Mouse (Mus musculus) hindbrain, embryonic 15.5 days (tissue): ENCODE results near the gene Gas2. TPM values are rescaled to one million over a fixed set of nuclear protein-coding genes. Genes with fewer than 3 reads are reported as not detected.

Experiments
- ATAC-seq: fragments of 200-750 bp; cut with Nextera tagmentation; 2 replicates; pipeline ENCODE4 v1.8.0; 2017; ENCODE audit warnings: low read depth, moderate number of reproducible peaks, moderate TSS enrichment; ENCODE audit not compliant: low FRiP score
- H3K27ac ChIP-seq: fragments of 300-500 bp; sonication (generic); replicated peaks from 2 replicates; pipeline ENCODE4 v1.5.1; 2015; ENCODE audit warnings: mild to moderate bottlenecking, inconsistent platforms
- H3K27me3 ChIP-seq: fragments of 300-500 bp; sonication (generic); 2 replicates; pipeline ENCODE4 v1.6.1; 2015; ENCODE audit warnings: control low read depth, inconsistent platforms
- H3K36me3 ChIP-seq: fragments of 300-500 bp; sonication (generic); 2 replicates; pipeline ENCODE4 v1.6.1; 2015; ENCODE audit warnings: control low read depth, inconsistent platforms
- H3K4me1 ChIP-seq: fragments of 300-500 bp; sonication (generic); replicated peaks from 2 replicates; pipeline ENCODE4 v1.6.1; 2015; ENCODE audit warnings: control low read depth, inconsistent platforms
- H3K4me2 ChIP-seq: fragments of 300-500 bp; sonication (generic); 2 replicates; pipeline ENCODE4 v1.6.1; 2015; ENCODE audit warnings: moderate library complexity, mild to moderate bottlenecking, inconsistent platforms
- H3K4me3 ChIP-seq: fragments of 300-500 bp; sonication (generic); 2 replicates; pipeline ENCODE4 v1.5.1; 2015; ENCODE audit warnings: mild to moderate bottlenecking, inconsistent platforms
- H3K9ac ChIP-seq: fragments of 300-500 bp; sonication (generic); 2 replicates; pipeline ENCODE4 v1.6.1; 2015; ENCODE audit warnings: inconsistent platforms
- H3K9me3 ChIP-seq: fragments of 300-500 bp; sonication (generic); 2 replicates; pipeline ENCODE4 v1.6.1; 2016; ENCODE audit warnings: control low read depth, inconsistent platforms
- WGBS: fragments of 180-500 bp; shearing (Covaris S2); methylation state at CpG from one replicate; pipeline ENCODE4 v1.1.7; 2015; 5-methylcytosine and 5-hydroxymethylcytosine counted together
- polyA plus RNA-seq: library from polyadenylated mRNA; unstranded; fragments of >200 nt; fragmentation: Nextera tagmentation; extraction: Ambion mirVana; gene quantifications from 2 replicates; pipeline ENCODE4 v1.2.1, GENCODE M21; 2015

Gas2 gene
- polyA plus RNA-seq, 1 experiment from 2014 or later: 12.9 TPM

- H3K4me3 ChIP-seq: no peak overlapping the region
- no peaks in the 10 kb centered on the region for H3K36me3 ChIP-seq
- no peaks in the 10 kb centered on the region for H3K4me1 ChIP-seq
- no peak overlapping the region for H3K27ac ChIP-seq
- no peaks in the 10 kb centered on the region for H3K27me3 ChIP-seq
- 92% methylated on average over 5 of the region's 5 CpGs for WGBS
- no peak for ATAC-seq
- no peak overlapping the region for H3K9ac ChIP-seq
- no peaks in the 10 kb centered on the region for H3K9me3 ChIP-seq
- H3K4me2 ChIP-seq: no peak overlapping the region
Observed at GRCm38 (mm10) chr7:51851890-51852507, 9.8 kb upstream of the Gas2 start.

- WGBS: under 1% methylated on average over 42 of the region's 43 CpGs
- peak within 1 kb of the TSS; percentile 79 for H3K4me2 ChIP-seq
- H3K4me1 ChIP-seq: peaks cover 32% of the 10 kb centered on the region
Observed at GRCm38 (mm10) chr7:51862097-51862492, 280 bp downstream of the Gas2 start, which contains the start of gene Fancf. TSS of gene Fancf (minus strand) at chr7:51862267.

GRCm38 (mm10) chr7:51862842-51863241, 1.0 kb downstream of the Gas2 start:
- WGBS: 75% methylated on average over 3 of the region's 3 CpGs
- Histone ChIP-seq H3K9ac (no peak overlapping the region; the same call in 1 of the 2 replicates), H3K9me3 (no peaks in the 10 kb centered on the region), H3K27ac (no peak overlapping the region), H3K27me3 (no peaks in the 10 kb centered on the region), H3K4me2 (peak overlapping the region; percentile 79), H3K36me3 (no peaks in the 10 kb centered on the region), H3K4me1 (peaks cover 32% of the 10 kb centered on the region), H3K4me3 (peak overlapping the region; percentile 80)
- ATAC-seq: no peak

More at GRCm38 (mm10) chr7:51862097-51862492, 280 bp downstream of the Gas2 start, which contains the start of gene Fancf:
- Histone ChIP-seq H3K9ac (peak within 1 kb of the TSS; percentile 86), H3K27ac (peak within 1 kb of the TSS; percentile 100), H3K4me3 (peak within 1 kb of the TSS; percentile 80), H3K36me3 (no peaks in the 10 kb centered on the region), H3K27me3 (no peaks in the 10 kb centered on the region), H3K9me3 (no peaks in the 10 kb centered on the region)
- peak; percentile 98 for ATAC-seq

GRCm38 (mm10) chr7:51865336-51865735, 3.5 kb downstream of the Gas2 start:
- H3K4me1 ChIP-seq: peaks cover 22% of the 10 kb centered on the region
- H3K4me2 ChIP-seq: no peak overlapping the region
- H3K9ac ChIP-seq: no peak overlapping the region; the same call in 1 of the 2 replicates
- H3K27me3 ChIP-seq: no peaks in the 10 kb centered on the region
- no peak overlapping the region for H3K4me3 ChIP-seq
- ATAC-seq: no peak
- no peak overlapping the region for H3K27ac ChIP-seq
- H3K36me3 ChIP-seq: no peaks in the 10 kb centered on the region
- no peaks in the 10 kb centered on the region for H3K9me3 ChIP-seq
- WGBS: 76% methylated on average over 1 of the region's 1 CpGs

GRCm38 (mm10) chr7:51867983-51868382, 6.2 kb downstream of the Gas2 start:
- H3K27ac ChIP-seq: no peak overlapping the region
- no peak for ATAC-seq
- no peaks in the 10 kb centered on the region for H3K9me3 ChIP-seq
- H3K4me2 ChIP-seq: no peak overlapping the region
- no peak overlapping the region for H3K4me3 ChIP-seq
- no peaks in the 10 kb centered on the region for H3K36me3 ChIP-seq
- H3K27me3 ChIP-seq: no peaks in the 10 kb centered on the region
- 76% methylated on average over 1 of the region's 1 CpGs for WGBS
- peaks cover 6% of the 10 kb centered on the region for H3K4me1 ChIP-seq
- no peak overlapping the region for H3K9ac ChIP-seq

GRCm38 (mm10) chr7:51872041-51872440, 10.2 kb downstream of the Gas2 start:
- no peak overlapping the region for H3K9ac ChIP-seq
- no peak overlapping the region for H3K27ac ChIP-seq
- no peaks in the 10 kb centered on the region for H3K27me3 ChIP-seq
- H3K4me2 ChIP-seq: no peak overlapping the region
- H3K4me3 ChIP-seq: no peak overlapping the region
- 75% methylated on average over 1 of the region's 1 CpGs for WGBS
- H3K36me3 ChIP-seq: no peaks in the 10 kb centered on the region
- H3K9me3 ChIP-seq: no peaks in the 10 kb centered on the region
- H3K4me1 ChIP-seq: no peaks in the 10 kb centered on the region
- no peak for ATAC-seq

- Histone ChIP-seq H3K4me2 (no peak overlapping the region), H3K4me1 (no peaks in the 10 kb centered on the region), H3K27me3 (no peaks in the 10 kb centered on the region), H3K9me3 (no peaks in the 10 kb centered on the region), H3K4me3 (no peak overlapping the region), H3K9ac (no peak overlapping the region), H3K36me3 (no peaks in the 10 kb centered on the region), H3K27ac (no peak overlapping the region)
- no peak for ATAC-seq
Observed at GRCm38 (mm10) chr7:51872597-51872996, 10.8 kb downstream of the Gas2 start.

GRCm38 (mm10) chr7:51876316-51876715, 14.5 kb downstream of the Gas2 start:
- Histone ChIP-seq H3K4me3 (no peak overlapping the region), H3K27ac (no peak overlapping the region), H3K4me1 (peaks cover 7% of the 10 kb centered on the region; the same call in 1 of the 2 replicates), H3K36me3 (no peaks in the 10 kb centered on the region), H3K27me3 (no peaks in the 10 kb centered on the region), H3K4me2 (no peak overlapping the region), H3K9ac (no peak overlapping the region), H3K9me3 (no peaks in the 10 kb centered on the region)
- ATAC-seq: no peak

GRCm38 (mm10) chr7:51878730-51879129, 16.9 kb downstream of the Gas2 start:
- ATAC-seq: no peak
- H3K9me3 ChIP-seq: no peaks in the 10 kb centered on the region

GRCm38 (mm10) chr7:51879136-51879723, 17.4 kb downstream of the Gas2 start:
- H3K4me1 ChIP-seq: peaks cover 7% of the 10 kb centered on the region; the same call in 1 of the 2 replicates
- peak overlapping the region; percentile 48 for H3K4me3 ChIP-seq
- peak; percentile 95 for ATAC-seq
- H3K9ac ChIP-seq: peak overlapping the region; percentile 66
- H3K27me3 ChIP-seq: no peaks in the 10 kb centered on the region
- peak overlapping the region; percentile 72 for H3K4me2 ChIP-seq
- no peaks in the 10 kb centered on the region for H3K9me3 ChIP-seq
- WGBS: 0% methylated on average over 17 of the region's 17 CpGs
- no peaks in the 10 kb centered on the region for H3K36me3 ChIP-seq
- H3K27ac ChIP-seq: peak overlapping the region; percentile 85

More at GRCm38 (mm10) chr7:51878730-51879129, 16.9 kb downstream of the Gas2 start:
- peak overlapping the region; percentile 72 for H3K4me2 ChIP-seq
- no peaks in the 10 kb centered on the region for H3K36me3 ChIP-seq
- peak overlapping the region; percentile 85 for H3K27ac ChIP-seq
- peak overlapping the region; percentile 48 for H3K4me3 ChIP-seq
- peaks cover 7% of the 10 kb centered on the region; the same call in 1 of the 2 replicates for H3K4me1 ChIP-seq
- H3K27me3 ChIP-seq: no peaks in the 10 kb centered on the region
- 2% methylated on average over 8 of the region's 8 CpGs for WGBS
- H3K9ac ChIP-seq: peak overlapping the region; percentile 66

- no peak for ATAC-seq
- Histone ChIP-seq H3K36me3 (no peaks in the 10 kb centered on the region), H3K9me3 (no peaks in the 10 kb centered on the region), H3K4me2 (peak overlapping the region; percentile 72), H3K4me3 (no peak overlapping the region), H3K27ac (no peak overlapping the region), H3K27me3 (no peaks in the 10 kb centered on the region), H3K4me1 (peaks cover 7% of the 10 kb centered on the region; the same call in 1 of the 2 replicates), H3K9ac (no peak overlapping the region)
- WGBS: 81% methylated on average over 4 of the region's 4 CpGs
Observed at GRCm38 (mm10) chr7:51880121-51880520, 18.3 kb downstream of the Gas2 start.

GRCm38 (mm10) chr7:51885345-51885744, 23.5 kb downstream of the Gas2 start:
- Histone ChIP-seq H3K27me3 (no peaks in the 10 kb centered on the region), H3K9me3 (no peaks in the 10 kb centered on the region), H3K4me1 (no peaks in the 10 kb centered on the region), H3K9ac (no peak overlapping the region), H3K27ac (no peak overlapping the region), H3K4me3 (no peak overlapping the region), H3K36me3 (no peaks in the 10 kb centered on the region), H3K4me2 (no peak overlapping the region)
- 59% methylated on average over 3 of the region's 3 CpGs for WGBS
- no peak for ATAC-seq
